Comparison of ENCODE assay signal across 8 mouse cellular contexts in genomic region chr6:122834365-122834764, GRCm38 (mm10). TPM values are rescaled to one million over a fixed set of nuclear protein-coding genes. Genes with fewer than 3 reads are reported as not detected.
DNase-seq lines count a peak whose midpoint lies in the region; ATAC-seq and TF ChIP-seq lines count a peak whose summit lies in the region.

No protein-coding gene starts in this region.

- H3K27ac ChIP-seq in cerebellum, adult 2 months (ENCODE audit: insufficient read depth, low read length) = no peak overlapping the region
- H3K27ac ChIP-seq in limb, embryonic 11.5 days (replicated peaks; ENCODE audit: low read depth, low read length) = no peak overlapping the region
- no peak overlapping the region for H3K27ac ChIP-seq in limb, embryonic 10.5 days

- H3K9ac ChIP-seq in limb, embryonic 11.5 days (ENCODE audit: low read length) = no peak overlapping the region

- WGBS in cerebellum, adult 2 months = 79% methylated on average over 4 of the region's 4 CpGs
- WGBS in limb, embryonic 11.5 days = 72% methylated on average over 4 of the region's 4 CpGs
- 60% methylated on average over 4 of the region's 4 CpGs for WGBS in limb, embryonic 10.5 days

- no peaks in the 10 kb centered on the region for H3K27me3 ChIP-seq in cerebellum, adult 2 months (ENCODE audit: control insufficient read depth, insufficient read depth, low read length)
- no peaks in the 10 kb centered on the region for H3K27me3 ChIP-seq in limb, embryonic 11.5 days (ENCODE audit: control insufficient read depth, insufficient read depth, low read length)
- no peaks in the 10 kb centered on the region for H3K27me3 ChIP-seq in limb, embryonic 10.5 days (ENCODE audit: low read depth, poor library complexity, severe bottlenecking)

- no peak overlapping the region for H3K4me2 ChIP-seq in limb, embryonic 11.5 days (ENCODE audit: low read depth, severe bottlenecking)

- peaks cover 10% of the 10 kb centered on the region for H3K36me3 ChIP-seq in limb, embryonic 11.5 days (ENCODE audit: control insufficient read depth, insufficient read depth, low read length)
- peaks cover 61% of the 10 kb centered on the region for H3K36me3 ChIP-seq in limb, embryonic 10.5 days

- no peaks in the 10 kb centered on the region for H3K4me1 ChIP-seq in cerebellum, adult 2 months (ENCODE audit: control insufficient read depth, insufficient read depth, low read length)
- no peaks in the 10 kb centered on the region for H3K4me1 ChIP-seq in limb, embryonic 11.5 days (ENCODE audit: control insufficient read depth, insufficient read depth, low read length)
- H3K4me1 ChIP-seq in limb, embryonic 10.5 days = no peaks in the 10 kb centered on the region

- no peak for TF ChIP-seq POLR2A in cerebellum, adult 2 months (IDR thresholded peaks at IDR 0.05; ENCODE audit: borderline replicate concordance, insufficient read depth, low read length)

- TF ChIP-seq CTCF in cerebellum, adult 2 months (IDR thresholded peaks at IDR 0.05; ENCODE audit: borderline replicate concordance, insufficient read depth, low read depth, low read length) = peak; percentile 57; the same call in 1 of the 2 replicates

- H3K9me3 ChIP-seq in limb, embryonic 11.5 days (ENCODE audit: control insufficient read depth, low read length) = no peaks in the 10 kb centered on the region
- no peaks in the 10 kb centered on the region for H3K9me3 ChIP-seq in limb, embryonic 10.5 days (replicated peaks)

- DNase-seq in cerebellum, adult 2 months = peak in 1 of 2 experiments; percentile 42
- DNase-seq in cerebellum, adult 9-11 months = no peak
- DNase-seq in limb, embryonic 11.5 days (ENCODE audit: low spot score) = peak; percentile 42
- DNase-seq in limb, embryonic 10.5 days (ENCODE audit: low spot score) = no peak
- peak; percentile 55 for DNase-seq in embryo, embryonic 10.5 days (ENCODE audit: low spot score)
- peak; percentile 38 to 42 for DNase-seq in lung, adult 18-20 months
- peak; percentile 58 for DNase-seq in thymus, postnatal 0 days (ENCODE audit: low spot score)
- DNase-seq in layer of hippocampus, adult 9-10 months (ENCODE audit: low spot score) = no peak

- no peak overlapping the region for H3K4me3 ChIP-seq in cerebellum, adult 2 months (replicated peaks; ENCODE audit: insufficient read depth, low read depth, low read length)
- H3K4me3 ChIP-seq in limb, embryonic 11.5 days (ENCODE audit: low read depth, low read length) = no peak overlapping the region
- H3K4me3 ChIP-seq in limb, embryonic 10.5 days = no peak overlapping the region

- ATAC-seq in limb, embryonic 11.5 days (ENCODE audit: insufficient number of reproducible peaks, low FRiP score, low TSS enrichment, low read depth) = no peak

RNA-seq across cellular contexts. Expression of gene Foxj2, which starts 14.7 kb away (rescaled TPM):
- polyA plus RNA-seq in cerebellum, adult 2 months (2012; rRNA removed) = 17.7 and 18.2 TPM in 2 replicates
- polyA plus RNA-seq in limb, embryonic 11.5 days (2014; fragmentation: Nextera tagmentation; extraction: Ambion mirVana) = 3.7 and 3.9 TPM in 2 replicates
- polyA plus RNA-seq in limb, embryonic 10.5 days (2016; fragmentation: Nextera tagmentation; extraction: Ambion mirVana) = 1.7 and 3.2 TPM in 2 replicates
- 3.0 and 3.2 TPM in 2 replicates for polyA plus RNA-seq in thymus, postnatal 0 days (2015; fragmentation: Nextera tagmentation; extraction: Ambion mirVana)

RNA-seq across cellular contexts. Expression of gene C3ar1, which starts 21.6 kb away (rescaled TPM):
- polyA plus RNA-seq in cerebellum, adult 2 months (2012; rRNA removed) = 0.38 and 0.44 TPM in 2 replicates
- polyA plus RNA-seq in limb, embryonic 11.5 days (2014; fragmentation: Nextera tagmentation; extraction: Ambion mirVana) = 0.97 and 1.0 TPM in 2 replicates
- polyA plus RNA-seq in limb, embryonic 10.5 days (2016; fragmentation: Nextera tagmentation; extraction: Ambion mirVana) = 0.73 and 1.2 TPM in 2 replicates
- polyA plus RNA-seq in thymus, postnatal 0 days (2015; fragmentation: Nextera tagmentation; extraction: Ambion mirVana) = 1.9 and 2.2 TPM in 2 replicates

RNA-seq across cellular contexts. Expression of gene Slc2a3, which starts 32.9 kb away (rescaled TPM):
- 102 and 112 TPM in 2 replicates for polyA plus RNA-seq in cerebellum, adult 2 months (2012; rRNA removed)
- 72.9 and 74.1 TPM in 2 replicates for polyA plus RNA-seq in limb, embryonic 11.5 days (2014; fragmentation: Nextera tagmentation; extraction: Ambion mirVana)
- polyA plus RNA-seq in limb, embryonic 10.5 days (2016; fragmentation: Nextera tagmentation; extraction: Ambion mirVana) = 61.3 and 74.0 TPM in 2 replicates
- polyA plus RNA-seq in thymus, postnatal 0 days (2015; fragmentation: Nextera tagmentation; extraction: Ambion mirVana) = 12.8 and 13.0 TPM in 2 replicates

RNA-seq across cellular contexts. Expression of gene Necap1, which starts 39.9 kb away (rescaled TPM):
- polyA plus RNA-seq in cerebellum, adult 2 months (2012; rRNA removed) = 174 and 176 TPM in 2 replicates
- polyA plus RNA-seq in limb, embryonic 11.5 days (2014; fragmentation: Nextera tagmentation; extraction: Ambion mirVana) = 59.0 and 61.5 TPM in 2 replicates
- polyA plus RNA-seq in limb, embryonic 10.5 days (2016; fragmentation: Nextera tagmentation; extraction: Ambion mirVana) = 52.1 and 56.2 TPM in 2 replicates
- 26.9 and 29.2 TPM in 2 replicates for polyA plus RNA-seq in thymus, postnatal 0 days (2015; fragmentation: Nextera tagmentation; extraction: Ambion mirVana)

Comparison
In these comparisons a context has a peak if more than half of its experiments do, and no peak if none do; other contexts are left out.
1. DNase-seq: peak in limb, embryonic 11.5 days (single experiment), embryo, embryonic 10.5 days (single experiment), lung, adult 18-20 months (2 of 2) and thymus, postnatal 0 days (single experiment); none in cerebellum, adult 9-11 months (single experiment), limb, embryonic 10.5 days (single experiment) and layer of hippocampus, adult 9-10 months (single experiment).